Comparison of ENCODE assay signal across 29 mouse cellular contexts in the genomic region with DNA sequence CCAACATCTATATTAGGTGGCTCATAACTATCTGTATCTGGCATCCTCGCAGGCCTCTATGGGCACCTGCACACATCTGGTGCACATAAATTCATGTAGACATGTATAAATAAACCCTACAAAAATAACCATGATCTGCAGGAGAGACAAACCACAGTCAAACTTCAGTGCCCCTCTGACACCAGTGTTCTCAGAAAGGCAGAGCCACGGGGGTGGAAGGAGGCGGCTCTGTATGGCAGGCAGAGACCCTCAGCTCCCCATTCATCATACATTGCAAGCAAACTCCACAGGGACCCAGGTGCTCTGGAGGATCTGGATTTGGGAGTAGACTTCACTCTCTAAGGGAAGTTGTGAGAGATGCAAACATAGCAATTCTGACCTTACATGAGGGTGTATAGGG. TPM values are rescaled to one million over a fixed set of nuclear protein-coding genes. Genes with fewer than 3 reads are reported as not detected.
DNase-seq lines count a peak whose midpoint lies in the region; ATAC-seq and TF ChIP-seq lines count a peak whose summit lies in the region.
"Had no signal": no experiment of that assay in that cellular context is flagged by ENCODE, and none has a peak within 500 bp of the region (broad histone marks: within the 10 kb centered on the region; RNA-seq: fewer than 3 reads in every experiment).

No protein-coding gene starts in this region.

- DNase-seq in thymus, adult 2 months: no peak
- DNase-seq in thymus, adult 18-20 months: no peak
- no peak for DNase-seq in liver, postnatal 0 days
- peak; percentile 40 for DNase-seq in thymus, postnatal 4 days
- no peak for DNase-seq in hindbrain, embryonic 14.5 days (ENCODE audit: low spot score)
- DNase-seq: adrenal gland, adult 8-10 months; cerebellum, adult 9-10 months; embryo, embryonic 11 days; gastrocnemius, postnatal 25 days; heart, adult 2 months; heart, postnatal 14 days; kidney, adult 18-20 months; lung, adult 2 months; lung, postnatal 14 days; right cerebral cortex, postnatal 4 days had no signal

- TF ChIP-seq EP300 in liver, postnatal 0 days (IDR thresholded peaks at IDR 0.05; ENCODE audit: low read depth): no peak

- 47% methylated on average over 3 of the region's 3 CpGs for WGBS in liver, embryonic 16.5 days (ENCODE audit: insufficient replicate concordance)
- WGBS in liver, embryonic 12.5 days (ENCODE audit: insufficient replicate concordance): 41% methylated on average over 3 of the region's 3 CpGs
- 13% methylated on average over 3 of the region's 3 CpGs for WGBS in thymus, adult 2 months
- WGBS in liver, postnatal 0 days (ENCODE audit: insufficient replicate concordance): 57% methylated on average over 3 of the region's 3 CpGs
- WGBS in hindbrain, embryonic 14.5 days: 93% methylated on average over 3 of the region's 3 CpGs

- H3K4me3 ChIP-seq in liver, embryonic 16.5 days (ENCODE audit: low read depth, low read length): no peak overlapping the region
- H3K4me3 ChIP-seq in liver, embryonic 12.5 days: no peak overlapping the region
- no peak overlapping the region for H3K4me3 ChIP-seq in thymus, adult 2 months (ENCODE audit: control insufficient read depth, insufficient read depth, low read length)
- H3K4me3 ChIP-seq in liver, postnatal 0 days (ENCODE audit: low read depth, low read length): no peak overlapping the region
- no peak overlapping the region for H3K4me3 ChIP-seq in hindbrain, embryonic 14.5 days (replicated peaks; ENCODE audit: low read length)
- H3K4me3 ChIP-seq: embryonic facial prominence, embryonic 12.5 days; heart, adult 2 months; heart, embryonic 13.5 days; hindbrain, embryonic 10.5 days; kidney, embryonic 15.5 days; layer of hippocampus, adult 2 months; left cerebral cortex, adult 2 months; midbrain, embryonic 12.5 days; neural tube, embryonic 13.5 days had no signal

- H3K27ac ChIP-seq in liver, embryonic 16.5 days (ENCODE audit: low read length): peak overlapping the region; percentile 36; the same call in 1 of the 2 replicates
- H3K27ac ChIP-seq in liver, embryonic 12.5 days: no peak overlapping the region
- peak overlapping the region; percentile 66 for H3K27ac ChIP-seq in thymus, adult 2 months (ENCODE audit: control insufficient read depth, insufficient read depth, low read length)
- peak overlapping the region; percentile 80 for H3K27ac ChIP-seq in liver, postnatal 0 days (ENCODE audit: low read depth)
- no peak overlapping the region for H3K27ac ChIP-seq in hindbrain, embryonic 14.5 days
- H3K27ac ChIP-seq: embryonic facial prominence, embryonic 12.5 days; heart, adult 2 months; heart, embryonic 13.5 days; hindbrain, embryonic 10.5 days; kidney, embryonic 15.5 days; layer of hippocampus, adult 2 months; left cerebral cortex, adult 2 months; midbrain, embryonic 12.5 days; neural tube, embryonic 13.5 days; stomach, postnatal 0 days had no signal

- peaks cover 19% of the 10 kb centered on the region for H3K4me1 ChIP-seq in liver, embryonic 16.5 days (ENCODE audit: control insufficient read depth, low read depth, low read length)
- peaks cover 41% of the 10 kb centered on the region for H3K4me1 ChIP-seq in liver, embryonic 12.5 days
- H3K4me1 ChIP-seq in thymus, adult 2 months (replicated peaks; ENCODE audit: control insufficient read depth, insufficient read depth, low read length): peaks cover 27% of the 10 kb centered on the region
- peaks cover 23% of the 10 kb centered on the region for H3K4me1 ChIP-seq in liver, postnatal 0 days (ENCODE audit: insufficient read depth)
- H3K4me1 ChIP-seq in hindbrain, embryonic 14.5 days (replicated peaks; ENCODE audit: control insufficient read depth, insufficient read depth, low read length): no peaks in the 10 kb centered on the region
- H3K4me1 ChIP-seq: embryonic facial prominence, embryonic 12.5 days; midbrain, embryonic 12.5 days; neural tube, embryonic 13.5 days had no signal

- no peak overlapping the region for H3K4me2 ChIP-seq in liver, embryonic 16.5 days (ENCODE audit: low read depth, low read length)
- no peak overlapping the region for H3K4me2 ChIP-seq in liver, embryonic 12.5 days
- peak overlapping the region; percentile 16; the same call in 1 of the 2 replicates for H3K4me2 ChIP-seq in liver, postnatal 0 days (ENCODE audit: low read depth, low read length)
- no peak overlapping the region for H3K4me2 ChIP-seq in hindbrain, embryonic 14.5 days (replicated peaks)
- H3K4me2 ChIP-seq: embryonic facial prominence, embryonic 12.5 days; heart, embryonic 13.5 days; kidney, embryonic 15.5 days; midbrain, embryonic 12.5 days; neural tube, embryonic 13.5 days had no signal

- no peak for TF ChIP-seq POLR2A in thymus, adult 2 months (IDR thresholded peaks at IDR 0.05; ENCODE audit: control insufficient read depth, extremely low read depth, insufficient read depth, low read length, poor library complexity)

- no peak for TF ChIP-seq CTCF in thymus, adult 2 months (IDR thresholded peaks at IDR 0.05; ENCODE audit: borderline replicate concordance, control insufficient read depth, extremely low read depth, insufficient read depth, low read length, poor library complexity)
- TF ChIP-seq CTCF in liver, postnatal 0 days (IDR thresholded peaks at IDR 0.05; ENCODE audit: low read depth): no peak

- H3K36me3 ChIP-seq in liver, embryonic 16.5 days (ENCODE audit: control insufficient read depth, insufficient read depth): no peaks in the 10 kb centered on the region
- no peaks in the 10 kb centered on the region for H3K36me3 ChIP-seq in liver, embryonic 12.5 days
- no peaks in the 10 kb centered on the region for H3K36me3 ChIP-seq in thymus, adult 2 months (ENCODE audit: control insufficient read depth, insufficient read depth, low read length)
- H3K36me3 ChIP-seq in liver, postnatal 0 days (replicated peaks; ENCODE audit: insufficient read depth, low read length): no peaks in the 10 kb centered on the region
- no peaks in the 10 kb centered on the region for H3K36me3 ChIP-seq in hindbrain, embryonic 14.5 days (replicated peaks; ENCODE audit: control insufficient read depth, insufficient read depth)
- H3K36me3 ChIP-seq: embryonic facial prominence, embryonic 12.5 days; G1E; heart, embryonic 13.5 days; hindbrain, embryonic 10.5 days; kidney, embryonic 15.5 days; midbrain, embryonic 12.5 days; neural tube, embryonic 13.5 days had no signal

- no peak for ATAC-seq in liver, embryonic 16.5 days (ENCODE audit: low read depth)
- no peak for ATAC-seq in liver, embryonic 12.5 days
- no peak for ATAC-seq in liver, postnatal 0 days
- no peak for ATAC-seq in hindbrain, embryonic 14.5 days (ENCODE audit: low FRiP score)
- ATAC-seq: forebrain, embryonic 14.5 days; hindbrain, embryonic 16.5 days had no signal

- H3K9ac ChIP-seq in liver, embryonic 16.5 days (ENCODE audit: low read depth, low read length): no peak overlapping the region
- no peak overlapping the region for H3K9ac ChIP-seq in liver, embryonic 12.5 days
- no peak overlapping the region for H3K9ac ChIP-seq in liver, postnatal 0 days (replicated peaks)
- no peak overlapping the region for H3K9ac ChIP-seq in hindbrain, embryonic 14.5 days
- H3K9ac ChIP-seq: embryonic facial prominence, embryonic 12.5 days; heart, embryonic 13.5 days; kidney, embryonic 15.5 days; midbrain, embryonic 12.5 days; neural tube, embryonic 13.5 days had no signal

- H3K27me3 ChIP-seq in liver, embryonic 16.5 days (ENCODE audit: control insufficient read depth, insufficient read depth, low read depth, low read length): no peaks in the 10 kb centered on the region
- no peaks in the 10 kb centered on the region for H3K27me3 ChIP-seq in liver, embryonic 12.5 days (replicated peaks)
- no peaks in the 10 kb centered on the region for H3K27me3 ChIP-seq in thymus, adult 2 months (ENCODE audit: control insufficient read depth, insufficient read depth, low read length)
- H3K27me3 ChIP-seq in liver, postnatal 0 days (ENCODE audit: insufficient read depth, low read length): no peaks in the 10 kb centered on the region
- H3K27me3 ChIP-seq in hindbrain, embryonic 14.5 days (ENCODE audit: control insufficient read depth, insufficient read depth, low read length): no peaks in the 10 kb centered on the region
- H3K27me3 ChIP-seq: embryonic facial prominence, embryonic 12.5 days; heart, embryonic 13.5 days; kidney, embryonic 15.5 days had no signal

- no peaks in the 10 kb centered on the region for H3K9me3 ChIP-seq in liver, embryonic 16.5 days (replicated peaks; ENCODE audit: control insufficient read depth, low read length)
- H3K9me3 ChIP-seq in liver, embryonic 12.5 days (replicated peaks): 0 out of 2 replicates have a peak, but pooled peaks cover 5% of the 10 kb centered on the region
- H3K9me3 ChIP-seq in liver, postnatal 0 days (ENCODE audit: low read length): no peaks in the 10 kb centered on the region
- H3K9me3 ChIP-seq in hindbrain, embryonic 14.5 days (ENCODE audit: control insufficient read depth, low read length): no peaks in the 10 kb centered on the region
- H3K9me3 ChIP-seq: embryonic facial prominence, embryonic 12.5 days; hindbrain, embryonic 10.5 days; midbrain, embryonic 12.5 days; neural tube, embryonic 13.5 days had no signal

RNA-seq across cellular contexts. Expression of gene Susd1, which starts 6.6 kb away (rescaled TPM):
- polyA plus RNA-seq in liver, embryonic 16.5 days (2015; fragmentation: Nextera tagmentation; extraction: Ambion mirVana): 10.6 and 11.2 TPM in 2 replicates
- 16.1 and 16.2 TPM in 2 replicates for polyA plus RNA-seq in liver, embryonic 12.5 days (2016; fragmentation: Nextera tagmentation; extraction: Ambion mirVana)
- polyA plus RNA-seq in thymus, adult 2 months (2012; rRNA removed): 21.6 and 22.0 TPM in 2 replicates
- polyA plus RNA-seq in liver, postnatal 0 days (2015; fragmentation: Nextera tagmentation; extraction: Ambion mirVana): 7.2 and 7.4 TPM in 2 replicates
- polyA plus RNA-seq in hindbrain, embryonic 14.5 days (2014; fragmentation: Nextera tagmentation; extraction: Ambion mirVana): 1.2 and 1.4 TPM in 2 replicates

Comparison
In these comparisons a context has a peak if more than half of its experiments do, and no peak if none do; other contexts are left out.
1. H3K27ac ChIP-seq: peak in liver, embryonic 16.5 days (single experiment), thymus, adult 2 months (single experiment) and liver, postnatal 0 days (single experiment); none in liver, embryonic 12.5 days (single experiment) and hindbrain, embryonic 14.5 days (single experiment).